Mouse (Mus musculus): Measurements from ENCODE around the gene Otulin. TPM values are rescaled to one million over a fixed set of nuclear protein-coding genes. Genes with fewer than 3 reads are reported as not detected.

The Otulin gene
- total and polyA plus RNA-seq, 3 experiments, result 18.7 to 26.1 (median 24.6) TPM

GRCm38 (mm10) chr15:27506893-27507596, 123.4 kb downstream of the Otulin start:
- Histone ChIP-seq H3K79me2 (replicated peaks; ENCODE audit: control insufficient read depth, insufficient read depth, low read length) (peaks cover 2% of the 10 kb centered on the region; the same call in 1 of the 2 replicates), H3K27me3 (ENCODE audit: control insufficient read depth, insufficient read depth, low read length) (no peaks in the 10 kb centered on the region), H3K9ac (ENCODE audit: low read depth, low read length) (no peak overlapping the region), H3K27ac (peak overlapping the region; percentile 81), H3K4me1 (ENCODE audit: control insufficient read depth, insufficient read depth, low read length) (peaks cover 20% of the 10 kb centered on the region), H3K36me3 (ENCODE audit: control insufficient read depth, insufficient read depth, low read length) (peaks cover 14% of the 10 kb centered on the region), H3K4me3 (no peak overlapping the region)
- intact Hi-C loops (cut with DNase I), result no loop called here
- DNase-seq, result no peak
- 68% methylated on average over 15 of the region's 15 CpGs for WGBS
- TF ChIP-seq CTCF (IDR thresholded peaks at IDR 0.05), result no peak
- TF ChIP-seq POLR2A (IDR thresholded peaks at IDR 0.05; ENCODE audit: insufficient read depth, low read depth, low read length), result no peak
- TF ChIP-seq EP300 (IDR thresholded peaks at IDR 0.05; ENCODE audit: insufficient read depth, low read depth, low read length), result no peak

GRCm38 (mm10) chr15:27506127-27506886, 124.2 kb downstream of the Otulin start:
- Histone ChIP-seq H3K9ac (ENCODE audit: low read depth, low read length) (no peak overlapping the region), H3K4me1 (ENCODE audit: control insufficient read depth, insufficient read depth, low read length) (peaks cover 20% of the 10 kb centered on the region), H3K27me3 (ENCODE audit: control insufficient read depth, insufficient read depth, low read length) (no peaks in the 10 kb centered on the region), H3K27ac (peak overlapping the region; percentile 81), H3K36me3 (ENCODE audit: control insufficient read depth, insufficient read depth, low read length) (peaks cover 14% of the 10 kb centered on the region), H3K79me2 (replicated peaks; ENCODE audit: control insufficient read depth, insufficient read depth, low read length) (peaks cover 2% of the 10 kb centered on the region; the same call in 1 of the 2 replicates), H3K4me3 (no peak overlapping the region)
- TF ChIP-seq POLR2A (IDR thresholded peaks at IDR 0.05; ENCODE audit: insufficient read depth, low read depth, low read length) (no peak), CTCF (IDR thresholded peaks at IDR 0.05) (no peak), EP300 (IDR thresholded peaks at IDR 0.05; ENCODE audit: insufficient read depth, low read depth, low read length) (no peak)
- intact Hi-C loops (cut with DNase I), result no loop called here
- DNase-seq, result no peak
- 41% methylated on average over 5 of the region's 5 CpGs for WGBS

- Histone ChIP-seq H3K27ac (peak overlapping the region; percentile 81), H3K4me3 (no peak overlapping the region), H3K9ac (ENCODE audit: low read depth, low read length) (no peak overlapping the region), H3K79me2 (replicated peaks; ENCODE audit: control insufficient read depth, insufficient read depth, low read length) (peaks cover 1% of the 10 kb centered on the region; the same call in 1 of the 2 replicates), H3K4me1 (ENCODE audit: control insufficient read depth, insufficient read depth, low read length) (peaks cover 17% of the 10 kb centered on the region), H3K27me3 (ENCODE audit: control insufficient read depth, insufficient read depth, low read length) (no peaks in the 10 kb centered on the region), H3K36me3 (ENCODE audit: control insufficient read depth, insufficient read depth, low read length) (peaks cover 11% of the 10 kb centered on the region)
- no peak for TF ChIP-seq EP300 (IDR thresholded peaks at IDR 0.05; ENCODE audit: insufficient read depth, low read depth, low read length)
- TF ChIP-seq CTCF (IDR thresholded peaks at IDR 0.05), result no peak
- TF ChIP-seq POLR2A (IDR thresholded peaks at IDR 0.05; ENCODE audit: insufficient read depth, low read depth, low read length), result no peak
- DNase-seq, result no peak
- 43% methylated on average over 20 of the region's 20 CpGs for WGBS
- intact Hi-C loops (cut with DNase I), result loop anchor here (5.0 kb wide), 1 partner anchor 33 kb away; no protein-coding TSS in a partner anchor
Measured at GRCm38 (mm10) chr15:27503801-27504730, 126.4 kb downstream of the Otulin start.

GRCm38 (mm10) chr15:27503221-27503620, 127.3 kb downstream of the Otulin start:
- peak in 1 of 2 experiments; percentile 52 for DNase-seq
- Histone ChIP-seq H3K4me3 (no peak overlapping the region), H3K36me3 (ENCODE audit: control insufficient read depth, insufficient read depth, low read length) (peaks cover 8% of the 10 kb centered on the region), H3K9ac (ENCODE audit: low read depth, low read length) (no peak overlapping the region), H3K79me2 (replicated peaks; ENCODE audit: control insufficient read depth, insufficient read depth, low read length) (peaks cover 1% of the 10 kb centered on the region; the same call in 1 of the 2 replicates), H3K27ac (peak overlapping the region; percentile 81), H3K27me3 (ENCODE audit: control insufficient read depth, insufficient read depth, low read length) (no peaks in the 10 kb centered on the region), H3K4me1 (ENCODE audit: control insufficient read depth, insufficient read depth, low read length) (peaks cover 17% of the 10 kb centered on the region)
- 40% methylated on average over 9 of the region's 9 CpGs for WGBS
- no peak for TF ChIP-seq EP300 (IDR thresholded peaks at IDR 0.05; ENCODE audit: insufficient read depth, low read depth, low read length)
- TF ChIP-seq CTCF (IDR thresholded peaks at IDR 0.05), result no peak
- no peak for TF ChIP-seq POLR2A (IDR thresholded peaks at IDR 0.05; ENCODE audit: insufficient read depth, low read depth, low read length)
- intact Hi-C loops (cut with DNase I), result loop anchor here (5.0 kb wide), 1 partner anchor 34 kb away; no protein-coding TSS in a partner anchor

- Histone ChIP-seq H3K79me2 (replicated peaks; ENCODE audit: control insufficient read depth, insufficient read depth, low read length) (peaks cover 1% of the 10 kb centered on the region; the same call in 1 of the 2 replicates), H3K9ac (ENCODE audit: low read depth, low read length) (no peak overlapping the region), H3K36me3 (ENCODE audit: control insufficient read depth, insufficient read depth, low read length) (peaks cover 4% of the 10 kb centered on the region), H3K27me3 (ENCODE audit: control insufficient read depth, insufficient read depth, low read length) (no peaks in the 10 kb centered on the region), H3K4me1 (ENCODE audit: control insufficient read depth, insufficient read depth, low read length) (peaks cover 16% of the 10 kb centered on the region), H3K27ac (peak overlapping the region; percentile 81), H3K4me3 (no peak overlapping the region)
- intact Hi-C loops (cut with DNase I), result loop anchor here (5.0 kb wide), 1 partner anchor 35 kb away; no protein-coding TSS in a partner anchor
- TF ChIP-seq CTCF (IDR thresholded peaks at IDR 0.05), result no peak
- TF ChIP-seq POLR2A (IDR thresholded peaks at IDR 0.05; ENCODE audit: insufficient read depth, low read depth, low read length), result no peak
- no peak for TF ChIP-seq EP300 (IDR thresholded peaks at IDR 0.05; ENCODE audit: insufficient read depth, low read depth, low read length)
- DNase-seq, result no peak
- WGBS, result 76% methylated on average over 13 of the region's 13 CpGs
Measured at GRCm38 (mm10) chr15:27502338-27502737, 128.2 kb downstream of the Otulin start.

All from heart, adult 2 months (tissue).